Mouse (Mus musculus): ENCODE results near the gene Ttc1. TPM values are rescaled to one million over a fixed set of nuclear protein-coding genes. Genes with fewer than 3 reads are reported as not detected.

The Ttc1 gene
- total and polyA plus RNA-seq, 3 experiments: 74.8 to 138 (median 100) TPM

- TF ChIP-seq ZC3H11A (IDR thresholded peaks at IDR 0.05; ENCODE audit: low read depth, low read length) (no peak), E2F4 (IDR thresholded peaks at IDR 0.05; ENCODE audit: insufficient replicate concordance, low read depth, low read length) (no peak), MYC (IDR thresholded peaks at IDR 0.05; ENCODE audit: low read depth, low read length) (no peak), POLR2AphosphoS2 (IDR thresholded peaks at IDR 0.05; ENCODE audit: low read depth, low read length) (no peak), MXI1 (IDR thresholded peaks at IDR 0.05; ENCODE audit: low read depth, low read length) (no peak), MAFK (IDR thresholded peaks at IDR 0.05; ENCODE audit: insufficient replicate concordance, low read length) (no peak), MEF2A (IDR thresholded peaks at IDR 0.05; ENCODE audit: borderline replicate concordance, low read depth, low read length) (no peak), NRF1 (IDR thresholded peaks at IDR 0.05; ENCODE audit: low read depth, low read length) (no peak), NELFE (IDR thresholded peaks at IDR 0.05; ENCODE audit: low read depth, low read length) (no peak), EP300 (IDR thresholded peaks at IDR 0.05; ENCODE audit: low read length) (no peak), ETS1 (conservative IDR thresholded peaks at IDR 0.05; ENCODE audit: low read depth, low read length) (no peak), SIN3A (IDR thresholded peaks at IDR 0.05; ENCODE audit: low read length) (no peak), PAX5 (IDR thresholded peaks at IDR 0.05; ENCODE audit: low read length) (no peak), CHD2 (IDR thresholded peaks at IDR 0.05; ENCODE audit: low read length) (no peak), MAX (IDR thresholded peaks at IDR 0.05; ENCODE audit: low read length) (no peak), ZKSCAN1 (IDR thresholded peaks at IDR 0.05; ENCODE audit: borderline replicate concordance, low read depth, low read length) (no peak), RAD21 (IDR thresholded peaks at IDR 0.05; ENCODE audit: low read depth, low read length) (no peak), GABPA (IDR thresholded peaks at IDR 0.05; ENCODE audit: insufficient replicate concordance, low read depth, low read length) (no peak)
- H3K27me3 ChIP-seq (replicated peaks): no peaks in the 10 kb centered on the region
- in situ Hi-C loops (cut with MboI; ENCODE audit: low pct_ligation_motif_present, low pct_unique_long_range_greater_than_20kb, low sequenced_read_pairs): no loop called here
- H3K9ac ChIP-seq (ENCODE audit: insufficient read depth, low read depth): no peak overlapping the region
- H3K4me1 ChIP-seq (ENCODE audit: control insufficient read depth in 1 of 2, insufficient read depth in 2 of 2): peaks cover 4 to 22% of the 10 kb centered on the region in 2 experiments; a peak in 3 of 4 replicates
- dilution Hi-C loops (cut with MboI; ENCODE audit: extremely low pct_ligation_motif_present, extremely low pct_unique_long_range_greater_than_20kb, low sequenced_read_pairs): no loop called here
- DNase-seq (ENCODE audit: extremely low read depth): no peak
- no peak overlapping the region for H3K27ac ChIP-seq (ENCODE audit: insufficient read depth, low read depth)
- H3K4me3 ChIP-seq (replicated peaks in 1 of 3; ENCODE audit: low read depth in 2 of 3, low read length in 2 of 3, poor library complexity in 1 of 3): no peak overlapping the region
- peaks cover 7% of the 10 kb centered on the region for H3K79me2 ChIP-seq (replicated peaks; ENCODE audit: control insufficient read depth, extremely low read depth, insufficient read depth, poor library complexity, severe bottlenecking)
- H3K4me2 ChIP-seq (ENCODE audit: insufficient read depth, low read depth, poor library complexity, severe bottlenecking): no peak overlapping the region
- no peaks in the 10 kb centered on the region for H3K9me3 ChIP-seq (replicated peaks; ENCODE audit: low read length)
- peaks cover 20 to 73% of the 10 kb centered on the region in 2 experiments for H3K36me3 ChIP-seq (replicated peaks in 1 of 2; ENCODE audit: control insufficient read depth in 1 of 2, insufficient read depth in 1 of 2, low read length in 1 of 2)
Measured at GRCm38 (mm10) chr11:43698621-43699020, 49.2 kb downstream of the Ttc1 start.

GRCm38 (mm10) chr11:43696623-43697022 is 51.2 kb downstream of the Ttc1 start:
- H3K4me2 ChIP-seq (ENCODE audit: insufficient read depth, low read depth, poor library complexity, severe bottlenecking): no peak overlapping the region
- no peak overlapping the region for H3K9ac ChIP-seq (ENCODE audit: insufficient read depth, low read depth)
- H3K27ac ChIP-seq (ENCODE audit: insufficient read depth, low read depth): no peak overlapping the region
- peak; percentile 13 for DNase-seq (ENCODE audit: extremely low read depth)
- H3K27me3 ChIP-seq (replicated peaks): no peaks in the 10 kb centered on the region
- dilution Hi-C loops (cut with MboI; ENCODE audit: extremely low pct_ligation_motif_present, extremely low pct_unique_long_range_greater_than_20kb, low sequenced_read_pairs) (no loop called here), in situ Hi-C loops (cut with MboI; ENCODE audit: low pct_ligation_motif_present, low pct_unique_long_range_greater_than_20kb, low sequenced_read_pairs) (no loop called here)
- peaks cover 7% of the 10 kb centered on the region for H3K79me2 ChIP-seq (replicated peaks; ENCODE audit: control insufficient read depth, extremely low read depth, insufficient read depth, poor library complexity, severe bottlenecking)
- peaks cover 4 to 13% of the 10 kb centered on the region in 2 experiments; a peak in 3 of 4 replicates for H3K4me1 ChIP-seq (ENCODE audit: control insufficient read depth in 1 of 2, insufficient read depth in 2 of 2)
- no peaks in the 10 kb centered on the region for H3K9me3 ChIP-seq (replicated peaks; ENCODE audit: low read length)
- H3K4me3 ChIP-seq (replicated peaks in 1 of 3; ENCODE audit: low read depth in 2 of 3, low read length in 2 of 3, poor library complexity in 1 of 3): no peak overlapping the region
- H3K36me3 ChIP-seq (replicated peaks in 1 of 2; ENCODE audit: control insufficient read depth in 1 of 2, insufficient read depth in 1 of 2, low read length in 1 of 2): peaks cover 28 to 84% of the 10 kb centered on the region in 2 experiments
- TF ChIP-seq CTCF (conservative IDR thresholded peaks at IDR 0.05 in 1 of 2, IDR thresholded peaks at IDR 0.05 in 1 of 2; ENCODE audit: low read depth in 2 of 2, low read length in 2 of 2): no peak
- TF ChIP-seq ZMIZ1 (IDR thresholded peaks at IDR 0.05; ENCODE audit: low read depth, low read length): no peak
- no peak for TF ChIP-seq GABPA (IDR thresholded peaks at IDR 0.05; ENCODE audit: insufficient replicate concordance, low read depth, low read length)
- no peak for TF ChIP-seq E2F4 (IDR thresholded peaks at IDR 0.05; ENCODE audit: insufficient replicate concordance, low read depth, low read length)
- no peak for TF ChIP-seq ELF1 (IDR thresholded peaks at IDR 0.05; ENCODE audit: low read depth, low read length)
- TF ChIP-seq NRF1 (IDR thresholded peaks at IDR 0.05; ENCODE audit: low read depth, low read length): no peak
- TF ChIP-seq SIN3A (IDR thresholded peaks at IDR 0.05; ENCODE audit: low read length): peak; percentile 20; the same call in 1 of the 2 replicates
- TF ChIP-seq UBTF (IDR thresholded peaks at IDR 0.05; ENCODE audit: low read depth, low read length): no peak
- no peak for TF ChIP-seq CHD2 (IDR thresholded peaks at IDR 0.05; ENCODE audit: low read length)
- 0 out of 2 replicates have a peak, but pooled peaks have one; percentile 29 for TF ChIP-seq MXI1 (IDR thresholded peaks at IDR 0.05; ENCODE audit: low read depth, low read length)
- no peak for TF ChIP-seq ZKSCAN1 (IDR thresholded peaks at IDR 0.05; ENCODE audit: borderline replicate concordance, low read depth, low read length)
- no peak for TF ChIP-seq BHLHE40 (IDR thresholded peaks at IDR 0.05; ENCODE audit: low read depth, low read length)
- peak; percentile 21; the same call in 1 of the 2 replicates for TF ChIP-seq EP300 (IDR thresholded peaks at IDR 0.05; ENCODE audit: low read length)
- no peak for TF ChIP-seq MAZ (IDR thresholded peaks at IDR 0.05; ENCODE audit: low read depth, low read length)
- TF ChIP-seq IRF4 (IDR thresholded peaks at IDR 0.05; ENCODE audit: low read depth, low read length): peak; percentile 81
- no peak for TF ChIP-seq JUN (IDR thresholded peaks at IDR 0.05; ENCODE audit: insufficient read depth, low read depth, low read length)
- TF ChIP-seq KAT2A (IDR thresholded peaks at IDR 0.05; ENCODE audit: insufficient replicate concordance, low read length): no peak
- no peak for TF ChIP-seq USF2 (conservative IDR thresholded peaks at IDR 0.05; ENCODE audit: low read depth, low read length)
- TF ChIP-seq POLR2AphosphoS2 (IDR thresholded peaks at IDR 0.05; ENCODE audit: low read depth, low read length): no peak
- no peak for TF ChIP-seq ZNF384 (IDR thresholded peaks at IDR 0.05; ENCODE audit: low read depth, low read length)
- TF ChIP-seq RCOR1 (conservative IDR thresholded peaks at IDR 0.05; ENCODE audit: low read depth, low read length): no peak
- TF ChIP-seq JUND (conservative IDR thresholded peaks at IDR 0.05; ENCODE audit: low read depth, low read length): 0 out of 2 replicates have a peak, but pooled peaks have one; percentile 23
- no peak for TF ChIP-seq MYC (IDR thresholded peaks at IDR 0.05; ENCODE audit: low read depth, low read length)
